Mouse (Mus musculus): ENCODE results near the gene Arr3. TPM values are rescaled to one million over a fixed set of nuclear protein-coding genes. Genes with fewer than 3 reads are reported as not detected.

Arr3 gene
- polyA plus RNA-seq (2012; rRNA removed): 0.04 TPM in 1 of 2 replicates, not detected in the other

DNA sequence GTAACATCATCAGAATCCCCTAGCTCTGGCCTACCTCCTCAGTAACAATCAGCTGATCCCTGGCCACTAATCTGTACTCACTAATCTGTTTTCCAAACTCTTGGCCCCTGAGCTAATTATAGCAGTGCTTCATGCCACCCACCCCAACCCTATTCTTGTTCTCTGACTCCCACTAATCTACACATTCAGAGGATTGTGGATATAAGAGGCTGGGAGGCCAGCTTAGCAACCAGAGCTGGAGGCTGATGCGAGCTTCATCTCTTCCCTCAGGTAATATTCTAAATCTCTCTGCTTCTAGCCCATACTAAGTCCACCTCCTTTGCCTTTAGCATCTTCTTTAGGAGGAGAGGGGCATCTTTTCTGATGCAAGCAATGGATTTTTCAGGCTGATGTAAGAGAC, at the start of gene Arr3:
Arr3 (plus strand) TSS at position 184 of the 400 bp plus-strand sequence.

GRCm38 (mm10) chrX:100571951-100572350, 33.3 kb upstream of the Arr3 start, which contains the start of gene Awat1:
Awat1 (plus strand) TSS chrX:100572251.

GRCm38 (mm10) chrX:100594791-100595190, 10.5 kb upstream of the Arr3 start, which contains the start of gene P2ry4:
P2ry4 (minus strand) TSS chrX:100594869.

DNA sequence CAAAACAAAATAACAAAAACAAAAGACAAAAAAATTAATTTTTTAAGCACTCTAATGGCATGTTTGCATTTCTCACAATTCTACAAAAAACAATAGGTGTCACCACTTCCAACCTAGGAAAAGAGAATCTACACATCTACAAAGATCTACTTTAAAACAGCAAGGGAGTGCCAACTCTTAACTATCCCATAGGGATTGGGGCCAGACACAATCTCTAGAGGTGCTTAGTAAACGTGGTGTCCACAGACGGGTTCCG, 20.2 kb downstream of the Arr3 start, which contains the start of gene Kif4:
Kif4 (plus strand) TSS at position 192 of the 256 bp plus-strand sequence.

DNA sequence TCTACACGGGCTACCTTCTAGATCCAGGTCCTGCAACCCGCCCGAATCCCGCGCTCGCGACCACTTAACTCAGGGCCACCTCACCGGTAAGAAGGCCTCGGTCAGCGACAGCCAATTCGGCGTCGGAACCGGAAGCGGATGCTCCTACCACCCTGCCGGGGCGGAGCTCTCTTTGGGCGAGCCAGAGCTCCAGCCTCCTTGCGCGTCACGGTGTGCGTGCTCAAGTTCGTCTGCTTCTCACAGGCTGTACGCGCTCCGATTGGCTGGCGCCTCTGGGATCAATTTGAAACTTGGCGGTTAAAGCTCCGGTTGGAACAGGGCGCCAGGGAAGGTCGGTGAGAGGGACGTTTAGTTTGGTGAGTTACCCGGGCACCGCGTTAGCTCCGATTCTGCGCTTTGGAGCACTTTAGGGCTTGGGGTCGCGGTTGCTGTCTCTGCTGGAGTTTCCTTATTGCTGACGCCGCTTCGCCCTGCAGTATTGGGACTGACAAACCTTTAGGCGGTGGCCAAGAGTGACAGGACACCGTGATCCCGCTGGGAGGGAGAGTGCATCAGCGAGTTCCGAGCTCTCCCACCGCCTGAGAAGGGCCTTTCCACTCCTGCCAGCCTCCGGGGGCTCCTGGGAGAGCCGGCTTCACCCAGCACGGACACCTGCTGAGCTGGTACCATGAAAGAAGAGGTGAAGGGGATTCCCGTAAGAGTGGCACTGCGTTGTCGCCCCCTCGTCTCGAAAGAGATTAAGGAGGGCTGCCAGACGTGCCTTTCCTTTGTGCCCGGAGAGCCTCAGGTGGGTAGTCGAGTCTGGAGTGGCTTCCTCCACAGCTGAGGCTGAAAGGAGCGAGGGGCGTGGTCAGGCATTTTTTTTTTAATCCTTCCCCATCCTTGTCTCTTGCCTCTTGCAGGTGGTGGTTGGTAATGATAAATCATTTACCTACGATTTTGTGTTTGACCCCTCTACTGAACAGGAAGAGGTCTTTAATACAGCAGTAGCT, 20.8 kb downstream of the Arr3 start, which contains the start of gene Pdzd11:
Pdzd11 (minus strand) TSS at position 767 of the 992 bp plus-strand sequence.

Other genes with a start within 250 kb of the Arr3 start
- 0.09 TPM in 1 of 2 replicates, not detected in the other for gene Otud6a, start 176.5 kb upstream of the Arr3 start, polyA plus RNA-seq (2012; rRNA removed)
- gene Awat2, start 162.8 kb upstream of the Arr3 start, polyA plus RNA-seq (2012; rRNA removed): 0.10 and 0.12 TPM in 2 replicates
- 48.6 and 51.5 TPM in 2 replicates for gene Igbp1, start 111.2 kb upstream of the Arr3 start, polyA plus RNA-seq (2012; rRNA removed)
- 0.03 TPM in 1 of 2 replicates, not detected in the other for gene Dgat2l6, start 80.7 kb upstream of the Arr3 start, polyA plus RNA-seq (2012; rRNA removed)
- not detected in 2 replicates for gene Awat1, start 33.2 kb upstream of the Arr3 start, polyA plus RNA-seq (2012; rRNA removed)
- 0.04 TPM in 2 replicates for gene P2ry4, start 10.6 kb upstream of the Arr3 start, polyA plus RNA-seq (2012; rRNA removed)
- gene Kif4, start 20.2 kb downstream of the Arr3 start, polyA plus RNA-seq (2012; rRNA removed): 3.9 and 5.0 TPM in 2 replicates
- 40.0 and 45.7 TPM in 2 replicates for gene Pdzd11, start 21.1 kb downstream of the Arr3 start, polyA plus RNA-seq (2012; rRNA removed)
- 43.6 and 55.4 TPM in 2 replicates for gene Gdpd2, start 124.4 kb downstream of the Arr3 start, polyA plus RNA-seq (2012; rRNA removed)
- 52.7 and 52.8 TPM in 2 replicates for gene Dlg3, start 162.2 kb downstream of the Arr3 start, polyA plus RNA-seq (2012; rRNA removed)